In the genomic region with DNA sequence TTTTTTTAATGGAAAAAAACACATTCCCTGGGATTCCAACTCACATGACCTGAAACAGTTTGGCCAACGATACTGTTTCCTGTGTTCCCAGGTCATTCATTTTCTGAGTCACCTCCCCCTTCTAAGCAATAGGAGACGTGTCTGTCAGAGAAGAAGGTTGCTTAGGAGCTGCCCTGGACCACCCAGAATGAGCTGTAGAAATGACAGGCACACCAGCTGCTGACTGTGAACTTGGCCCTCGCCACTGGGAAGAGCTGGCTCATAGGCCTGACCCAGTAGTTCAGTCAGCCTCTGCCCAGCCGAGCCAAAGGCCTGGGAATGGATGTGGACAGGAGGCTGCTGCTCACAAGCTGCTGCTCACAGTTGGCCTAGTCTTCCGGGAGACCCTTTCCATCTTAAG, we compare ENCODE assay signal across 8 mouse cellular contexts. TPM values are rescaled to one million over a fixed set of nuclear protein-coding genes. Genes with fewer than 3 reads are reported as not detected.
DNase-seq lines count a peak whose midpoint lies in the region; ATAC-seq lines count a peak whose summit lies in the region.

No protein-coding gene starts in this region.

- no peak overlapping the region for H3K4me3 ChIP-seq in limb, embryonic 13.5 days
- H3K4me3 ChIP-seq in limb, embryonic 10.5 days: no peak overlapping the region
- H3K4me3 ChIP-seq in heart, embryonic 10.5 days: no peak overlapping the region
- H3K4me3 ChIP-seq in midbrain, embryonic 13.5 days (replicated peaks): no peak overlapping the region

- no peaks in the 10 kb centered on the region for H3K9me3 ChIP-seq in limb, embryonic 13.5 days
- no peaks in the 10 kb centered on the region for H3K9me3 ChIP-seq in limb, embryonic 10.5 days (replicated peaks)
- H3K9me3 ChIP-seq in heart, embryonic 10.5 days: no peaks in the 10 kb centered on the region
- H3K9me3 ChIP-seq in midbrain, embryonic 13.5 days: no peaks in the 10 kb centered on the region

- H3K27ac ChIP-seq in limb, embryonic 13.5 days: peak overlapping the region; percentile 52; the same call in 1 of the 2 replicates
- H3K27ac ChIP-seq in limb, embryonic 10.5 days: no peak overlapping the region
- 0 out of 2 replicates have a peak overlapping the region, but pooled peaks have one; percentile 47 for H3K27ac ChIP-seq in heart, embryonic 10.5 days
- H3K27ac ChIP-seq in midbrain, embryonic 13.5 days: no peak overlapping the region

- H3K4me2 ChIP-seq in limb, embryonic 13.5 days (replicated peaks): no peak overlapping the region
- no peak overlapping the region for H3K4me2 ChIP-seq in midbrain, embryonic 13.5 days (replicated peaks)

- H3K9ac ChIP-seq in limb, embryonic 13.5 days: no peak overlapping the region
- H3K9ac ChIP-seq in midbrain, embryonic 13.5 days (replicated peaks): no peak overlapping the region

- no peaks in the 10 kb centered on the region for H3K27me3 ChIP-seq in limb, embryonic 13.5 days
- no peaks in the 10 kb centered on the region for H3K27me3 ChIP-seq in limb, embryonic 10.5 days (ENCODE audit: low read depth, poor library complexity, severe bottlenecking)
- H3K27me3 ChIP-seq in heart, embryonic 10.5 days (ENCODE audit: insufficient read depth, poor library complexity, severe bottlenecking): no peaks in the 10 kb centered on the region
- no peaks in the 10 kb centered on the region for H3K27me3 ChIP-seq in midbrain, embryonic 13.5 days

- peaks cover 18% of the 10 kb centered on the region for H3K36me3 ChIP-seq in limb, embryonic 13.5 days
- H3K36me3 ChIP-seq in limb, embryonic 10.5 days: peaks cover 60% of the 10 kb centered on the region
- H3K36me3 ChIP-seq in heart, embryonic 10.5 days: peaks cover 21% of the 10 kb centered on the region
- H3K36me3 ChIP-seq in midbrain, embryonic 13.5 days: peaks cover 6% of the 10 kb centered on the region

- WGBS in limb, embryonic 13.5 days: 34% methylated on average over 5 of the region's 5 CpGs
- 60% methylated on average over 5 of the region's 5 CpGs for WGBS in limb, embryonic 10.5 days
- WGBS in heart, embryonic 10.5 days: 55% methylated on average over 5 of the region's 5 CpGs
- WGBS in midbrain, embryonic 13.5 days: 56% methylated on average over 5 of the region's 5 CpGs

- H3K4me1 ChIP-seq in limb, embryonic 13.5 days: peaks cover 87% of the 10 kb centered on the region
- peaks cover 83% of the 10 kb centered on the region for H3K4me1 ChIP-seq in limb, embryonic 10.5 days
- peaks cover 96% of the 10 kb centered on the region for H3K4me1 ChIP-seq in heart, embryonic 10.5 days
- peaks cover 96% of the 10 kb centered on the region for H3K4me1 ChIP-seq in midbrain, embryonic 13.5 days (replicated peaks)

- peak; percentile 62 to 84 for DNase-seq in adrenal gland, adult (ENCODE audit: inconsistent age in 2 of 2, low spot score in 1 of 2)
- no peak for DNase-seq in adrenal gland, adult 18-20 months (ENCODE audit: low spot score in 2 of 2)
- no peak for DNase-seq in limb, embryonic 10.5 days (ENCODE audit: low spot score)
- no peak for DNase-seq in heart, embryonic 10.5 days (ENCODE audit: low spot score)
- peak; percentile 54 for DNase-seq in skeletal muscle tissue, adult 2 months (ENCODE audit: low read depth, low spot score)
- no peak for DNase-seq in layer of hippocampus, adult 9-10 months (ENCODE audit: low spot score)

- ATAC-seq in limb, embryonic 13.5 days (ENCODE audit: low FRiP score, low read depth): no peak
- ATAC-seq in midbrain, embryonic 13.5 days: no peak

RNA-seq across cellular contexts. Expression of gene Srebf1, which starts 57.3 kb away (rescaled TPM):
- total RNA-seq in adrenal gland, adult 18-20 months (2021): 100 to 1,000 TPM; 141 to 185 TPM
- 64.5 and 65.7 TPM in 2 replicates for polyA plus RNA-seq in limb, embryonic 13.5 days (2015; fragmentation: Nextera tagmentation; extraction: Ambion mirVana)
- 56.2 and 56.6 TPM in 2 replicates for polyA plus RNA-seq in limb, embryonic 10.5 days (2016; fragmentation: Nextera tagmentation; extraction: Ambion mirVana)
- 38.2 and 40.3 TPM in 2 replicates for polyA plus RNA-seq in heart, embryonic 10.5 days (2016; fragmentation: Nextera tagmentation; extraction: Ambion mirVana)
- polyA plus RNA-seq in midbrain, embryonic 13.5 days (2015; fragmentation: Nextera tagmentation; extraction: Ambion mirVana): 38.5 and 46.0 TPM in 2 replicates

Comparison
In these comparisons a context has a peak if more than half of its experiments do, and no peak if none do; other contexts are left out.
1. DNase-seq: peak in adrenal gland, adult (2 of 2) and skeletal muscle tissue, adult 2 months (single experiment); none in adrenal gland, adult 18-20 months (0 of 2), limb, embryonic 10.5 days (single experiment), heart, embryonic 10.5 days (single experiment) and layer of hippocampus, adult 9-10 months (single experiment).
2. H3K27ac ChIP-seq: peak in limb, embryonic 13.5 days (single experiment) and heart, embryonic 10.5 days (single experiment); none in limb, embryonic 10.5 days (single experiment) and midbrain, embryonic 13.5 days (single experiment).